Mouse (Mus musculus): ENCODE measurements around the gene Mphosph8. TPM values are rescaled to one million over a fixed set of nuclear protein-coding genes. Genes with fewer than 3 reads are reported as not detected.

Gene Mphosph8
- polyA plus RNA-seq, 1 experiment = 7.0 TPM

- Histone ChIP-seq H3K27me3 (replicated peaks; ENCODE audit: control insufficient read depth, insufficient read depth, low read length) (no peaks in the 10 kb centered on the region), H3K27ac (ENCODE audit: insufficient read depth, low read depth, low read length) (no peak overlapping the region), H3K36me3 (ENCODE audit: control insufficient read depth, insufficient read depth, low read length) (peaks cover 14% of the 10 kb centered on the region), H3K4me1 (ENCODE audit: control insufficient read depth, insufficient read depth, low read length) (no peaks in the 10 kb centered on the region), H3K4me3 (ENCODE audit: insufficient read depth, low read depth, low read length) (no peak overlapping the region)
- no peak for DNase-seq
- TF ChIP-seq CTCF (conservative IDR thresholded peaks at IDR 0.05; ENCODE audit: insufficient read depth, insufficient read length, low read depth, low read length) = no peak
- no peak for TF ChIP-seq POLR2A (IDR thresholded peaks at IDR 0.05; ENCODE audit: low read depth, low read length)
- WGBS = 89% methylated on average over 5 of the region's 5 CpGs
Observed at GRCm38 (mm10) chr14:56697836-56698235, 29.8 kb downstream of the Mphosph8 start.

- Histone ChIP-seq H3K27me3 (replicated peaks; ENCODE audit: control insufficient read depth, insufficient read depth, low read length) (no peaks in the 10 kb centered on the region), H3K36me3 (ENCODE audit: control insufficient read depth, insufficient read depth, low read length) (peaks cover 8% of the 10 kb centered on the region), H3K4me1 (ENCODE audit: control insufficient read depth, insufficient read depth, low read length) (no peaks in the 10 kb centered on the region), H3K4me3 (ENCODE audit: insufficient read depth, low read depth, low read length) (no peak overlapping the region), H3K27ac (ENCODE audit: insufficient read depth, low read depth, low read length) (no peak overlapping the region)
- TF ChIP-seq CTCF (conservative IDR thresholded peaks at IDR 0.05; ENCODE audit: insufficient read depth, insufficient read length, low read depth, low read length) (no peak), POLR2A (IDR thresholded peaks at IDR 0.05; ENCODE audit: low read depth, low read length) (no peak)
- 96% methylated on average over 4 of the region's 4 CpGs for WGBS
- DNase-seq = no peak
Observed at GRCm38 (mm10) chr14:56702644-56703043, 34.6 kb downstream of the Mphosph8 start.

GRCm38 (mm10) chr14:56705687-56706086, 37.6 kb downstream of the Mphosph8 start:
- Histone ChIP-seq H3K4me1 (ENCODE audit: control insufficient read depth, insufficient read depth, low read length) (no peaks in the 10 kb centered on the region), H3K27ac (ENCODE audit: insufficient read depth, low read depth, low read length) (no peak overlapping the region), H3K36me3 (ENCODE audit: control insufficient read depth, insufficient read depth, low read length) (peaks cover under 1% of the 10 kb centered on the region), H3K4me3 (ENCODE audit: insufficient read depth, low read depth, low read length) (no peak overlapping the region), H3K27me3 (replicated peaks; ENCODE audit: control insufficient read depth, insufficient read depth, low read length) (no peaks in the 10 kb centered on the region)
- peak; percentile 28 for DNase-seq
- TF ChIP-seq CTCF (conservative IDR thresholded peaks at IDR 0.05; ENCODE audit: insufficient read depth, insufficient read length, low read depth, low read length) = no peak
- no peak for TF ChIP-seq POLR2A (IDR thresholded peaks at IDR 0.05; ENCODE audit: low read depth, low read length)
- 58% methylated on average over 4 of the region's 4 CpGs for WGBS

- H3K27me3 ChIP-seq (replicated peaks; ENCODE audit: control insufficient read depth, insufficient read depth, low read length) = no peaks in the 10 kb centered on the region
- H3K4me1 ChIP-seq (ENCODE audit: control insufficient read depth, insufficient read depth, low read length) = no peaks in the 10 kb centered on the region
- WGBS = 92% methylated on average over 1 of the region's 1 CpGs
- no peak overlapping the region for H3K27ac ChIP-seq (ENCODE audit: insufficient read depth, low read depth, low read length)
- no peaks in the 10 kb centered on the region; the same call in 1 of the 2 replicates for H3K36me3 ChIP-seq (ENCODE audit: control insufficient read depth, insufficient read depth, low read length)
- H3K4me3 ChIP-seq (ENCODE audit: insufficient read depth, low read depth, low read length) = no peak overlapping the region
- TF ChIP-seq POLR2A (IDR thresholded peaks at IDR 0.05; ENCODE audit: low read depth, low read length) (no peak), CTCF (conservative IDR thresholded peaks at IDR 0.05; ENCODE audit: insufficient read depth, insufficient read length, low read depth, low read length) (no peak)
- DNase-seq = no peak
Observed at GRCm38 (mm10) chr14:56726493-56726892, 58.4 kb downstream of the Mphosph8 start.

GRCm38 (mm10) chr14:56740175-56740574, 72.1 kb downstream of the Mphosph8 start:
- H3K36me3 ChIP-seq (ENCODE audit: control insufficient read depth, insufficient read depth, low read length) = no peaks in the 10 kb centered on the region
- no peak overlapping the region for H3K27ac ChIP-seq (ENCODE audit: insufficient read depth, low read depth, low read length)
- TF ChIP-seq POLR2A (IDR thresholded peaks at IDR 0.05; ENCODE audit: low read depth, low read length) (no peak), CTCF (conservative IDR thresholded peaks at IDR 0.05; ENCODE audit: insufficient read depth, insufficient read length, low read depth, low read length) (peak; percentile 40)
- H3K27me3 ChIP-seq (replicated peaks; ENCODE audit: control insufficient read depth, insufficient read depth, low read length) = no peaks in the 10 kb centered on the region
- 98% methylated on average over 1 of the region's 1 CpGs for WGBS
- DNase-seq = no peak
- H3K4me1 ChIP-seq (ENCODE audit: control insufficient read depth, insufficient read depth, low read length) = no peaks in the 10 kb centered on the region
- no peak overlapping the region for H3K4me3 ChIP-seq (ENCODE audit: insufficient read depth, low read depth, low read length)

Other genes starting within 250 kb of the Mphosph8 start
- 1.2 and 1.5 TPM in 2 replicates for gene Cenpj, start 92.8 kb upstream of the Mphosph8 start, polyA plus RNA-seq (2012; rRNA removed)
- gene Parp4, start 92.6 kb upstream of the Mphosph8 start, polyA plus RNA-seq (2012; rRNA removed) = 6.1 and 9.2 TPM in 2 replicates
- gene Pspc1, start 110.1 kb downstream of the Mphosph8 start, polyA plus RNA-seq (2012; rRNA removed) = 4.1 TPM in 2 replicates
- 7.1 and 8.4 TPM in 2 replicates for gene Zmym5, start 143.5 kb downstream of the Mphosph8 start, polyA plus RNA-seq (2012; rRNA removed)
- 7.6 and 9.5 TPM in 2 replicates for gene Zmym2, start 218.4 kb downstream of the Mphosph8 start, polyA plus RNA-seq (2012; rRNA removed)